Mouse (Mus musculus): Measurements from ENCODE around the gene Gdpgp1.

DNA sequence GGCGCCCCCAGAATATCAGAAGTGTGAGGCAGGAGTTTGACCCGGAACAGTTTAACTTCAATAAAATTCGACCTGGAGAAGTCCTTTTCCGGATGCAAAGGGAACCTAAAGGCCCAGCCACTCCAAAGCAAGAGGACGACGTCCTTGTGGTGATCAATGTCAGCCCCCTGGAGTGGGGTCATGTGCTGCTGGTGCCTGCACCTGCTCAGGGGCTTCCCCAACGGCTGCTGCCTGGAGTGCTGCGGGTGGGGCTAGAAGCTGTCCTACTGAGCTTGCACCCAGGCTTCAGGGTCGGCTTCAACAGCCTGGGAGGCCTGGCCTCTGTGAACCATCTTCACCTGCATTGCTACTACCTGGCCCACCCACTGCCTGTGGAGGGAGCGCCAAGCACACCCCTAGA is 5.9 kb downstream of the Gdpgp1 start:
- TF ChIP-seq CTCF (IDR thresholded peaks at IDR 0.05; ENCODE audit: insufficient read depth, low read length), result no peak
- TF ChIP-seq POLR2A (IDR thresholded peaks at IDR 0.05; ENCODE audit: borderline replicate concordance, extremely low read depth, low read depth, low read length), result no peak
